Mouse (Mus musculus) embryonic fibroblast, embryonic 13.5 days (primary cell): ENCODE data around the gene Ldlr.

Experiments used
- CTCF ChIP-seq: IDR thresholded peaks from 2 replicates; pipeline ENCODE4 v1.5.1; 2011; ENCODE audit warnings: mild to moderate bottlenecking, control low read depth, low read length, moderate library complexity, borderline replicate concordance; ENCODE audit not compliant: insufficient read depth
- POLR2A ChIP-seq: IDR thresholded peaks from 2 replicates; pipeline ENCODE4 v1.6.1; 2011; ENCODE audit warnings: low read depth, mild to moderate bottlenecking, control low read depth, low read length, moderate library complexity

DNA sequence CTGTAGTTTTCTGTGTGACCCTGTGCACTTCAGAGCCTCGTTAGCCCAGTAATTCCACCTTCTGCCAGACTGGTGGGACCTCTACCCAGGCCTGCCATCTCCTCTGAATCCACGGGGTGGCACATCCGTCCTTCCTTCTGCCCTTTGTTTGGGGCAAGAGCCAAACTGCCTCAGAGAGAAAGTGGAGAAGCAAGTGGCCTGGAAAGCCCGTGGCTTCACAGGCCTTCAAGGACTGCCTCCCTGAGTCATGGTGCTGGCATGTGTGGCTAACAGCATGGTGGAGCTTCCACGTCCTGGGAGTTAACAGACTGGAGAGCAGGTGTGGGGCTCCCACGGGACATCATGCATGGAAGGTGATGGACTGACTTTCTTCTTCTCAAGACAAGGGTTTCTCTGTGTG lies 28.1 kb downstream of the Ldlr start:
- TF ChIP-seq CTCF, result no peak
- no peak for TF ChIP-seq POLR2A
